Mouse (Mus musculus): ENCODE results near the gene Grb10. TPM values are rescaled to one million over a fixed set of nuclear protein-coding genes. Genes with fewer than 3 reads are reported as not detected.

Gene Grb10
- polyA plus RNA-seq, 1 experiment from 2014 or later, result 144 TPM

Other genes starting within 250 kb of the Grb10 start
- 99.1 and 109 TPM in 2 replicates for gene Fignl1, start 229.7 kb downstream of the Grb10 start, polyA plus RNA-seq (2014; fragmentation: Nextera tagmentation; extraction: Ambion mirVana)
- gene Ddc, start 140.5 kb downstream of the Grb10 start, polyA plus RNA-seq (2014; fragmentation: Nextera tagmentation; extraction: Ambion mirVana), result 18.0 and 21.9 TPM in 2 replicates

All from midbrain, embryonic 11.5 days (tissue).